Mouse (Mus musculus) heart, adult 2 months (tissue): Measurements from ENCODE around the gene Paqr4.
A peak's percentile ranks its signal among the peaks of the same experiment; 100 is the strongest.

ENCODE experiments used
- CTCF ChIP-seq: fragments of 200-600 bp; IDR thresholded peaks from 2 replicates; pipeline ENCODE4 v1.8.1; 2022; ENCODE audit warnings: antibody characterized with exemption, mild to moderate bottlenecking, moderate library complexity
- EP300 ChIP-seq: fragments of 200-500 bp; IDR thresholded peaks from 2 replicates; pipeline ENCODE4 v1.6.1; 2011; ENCODE audit warnings: low read depth, low read length, control low read depth; ENCODE audit not compliant: insufficient read depth

GRCm38 (mm10) chr17:23740136-23740584 is 507 bp downstream of the Paqr4 start:
- peak; percentile 13; the same call in 1 of the 2 replicates for TF ChIP-seq CTCF
- TF ChIP-seq EP300: no peak
